Mouse (Mus musculus): ENCODE data around the gene Fgd2. TPM values are rescaled to one million over a fixed set of nuclear protein-coding genes. Genes with fewer than 3 reads are reported as not detected.
"Not testable (repeated sequence)": the region's sequence is repeated elsewhere in the genome, so short reads cannot be mapped to it uniquely, and the experiment has no call there.

Gene Fgd2
- polyA plus RNA-seq, 1 experiment from 2014 or later, result 4.2 TPM

- WGBS, result 69% methylated on average over 9 of the region's 9 CpGs
- DNase-seq (ENCODE audit: low spot score), result no peak
- no peaks in the 10 kb centered on the region for H3K36me3 ChIP-seq (ENCODE audit: control insufficient read depth, insufficient read depth, low read length)
- peaks cover 25% of the 10 kb centered on the region for H3K4me1 ChIP-seq (ENCODE audit: control insufficient read depth, insufficient read depth, low read length)
- no peak overlapping the region for H3K9ac ChIP-seq (ENCODE audit: low read length)
- H3K4me2 ChIP-seq (ENCODE audit: low read depth, severe bottlenecking), result no peak overlapping the region
- H3K4me3 ChIP-seq (ENCODE audit: low read depth, low read length), result no peak overlapping the region
- no peak overlapping the region for H3K27ac ChIP-seq (replicated peaks; ENCODE audit: low read depth, low read length)
- no peak for ATAC-seq (ENCODE audit: insufficient number of reproducible peaks, low FRiP score, low TSS enrichment, low read depth)
- H3K9me3 ChIP-seq (ENCODE audit: control insufficient read depth, low read length), result no peaks in the 10 kb centered on the region
- H3K27me3 ChIP-seq (ENCODE audit: control insufficient read depth, insufficient read depth, low read length), result no peaks in the 10 kb centered on the region
Measured at GRCm38 (mm10) chr17:29394106-29394760, 33.5 kb downstream of the Fgd2 start.

DNA sequence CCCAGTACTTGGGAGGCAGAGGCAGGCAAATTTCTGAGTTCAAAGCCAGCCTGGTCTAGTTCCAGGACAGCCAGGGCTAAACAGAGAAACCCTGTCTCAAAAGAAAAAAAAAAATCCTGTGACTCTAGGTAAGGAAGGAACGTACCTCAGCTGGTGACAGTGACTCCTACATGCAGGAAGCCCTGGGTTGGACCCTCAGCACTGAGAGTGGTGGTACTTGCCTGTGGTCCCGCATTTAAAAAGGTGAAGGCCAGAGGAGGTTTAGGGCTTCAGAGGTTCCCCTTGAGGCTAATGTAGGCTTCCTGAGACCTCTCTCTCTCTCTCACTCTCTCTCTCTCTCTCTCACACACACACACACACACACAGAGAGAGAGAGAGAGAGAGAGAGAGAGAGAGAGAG, 34.0 kb downstream of the Fgd2 start:
- H3K9me3 ChIP-seq (ENCODE audit: control insufficient read depth, low read length); H3K27me3 ChIP-seq (ENCODE audit: control insufficient read depth, insufficient read depth, low read length); H3K9ac ChIP-seq (ENCODE audit: low read length); ATAC-seq (ENCODE audit: insufficient number of reproducible peaks, low FRiP score, low TSS enrichment, low read depth); H3K27ac ChIP-seq (replicated peaks; ENCODE audit: low read depth, low read length); H3K4me2 ChIP-seq (ENCODE audit: low read depth, severe bottlenecking); H3K4me3 ChIP-seq (ENCODE audit: low read depth, low read length); DNase-seq (ENCODE audit: low spot score); H3K36me3 ChIP-seq (ENCODE audit: control insufficient read depth, insufficient read depth, low read length): not testable (repeated sequence)
- WGBS, result 72% methylated on average over 2 of the region's 2 CpGs
- peaks cover 30% of the 10 kb centered on the region for H3K4me1 ChIP-seq (ENCODE audit: control insufficient read depth, insufficient read depth, low read length)

DNA sequence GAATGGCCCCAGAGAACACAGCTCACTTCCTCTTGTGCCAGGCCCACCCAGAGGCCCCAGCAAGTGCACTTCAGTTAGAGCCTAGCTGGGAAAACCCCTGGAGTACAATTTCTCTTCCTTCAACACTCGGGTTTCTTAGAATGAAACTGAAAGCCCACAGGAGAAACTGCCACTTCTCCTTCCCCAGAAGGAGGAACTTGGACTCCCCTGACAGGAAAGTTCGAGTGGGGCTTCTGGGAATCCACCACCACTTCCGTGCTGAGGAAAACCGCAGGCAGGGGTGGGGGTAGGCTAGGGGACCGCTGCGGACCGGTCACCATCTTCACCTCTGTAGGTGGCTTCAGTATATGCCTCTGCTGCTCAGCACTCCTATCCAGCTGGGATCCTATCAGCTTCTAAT, 34.7 kb downstream of the Fgd2 start:
- H3K27me3 ChIP-seq (ENCODE audit: control insufficient read depth, insufficient read depth, low read length), result no peaks in the 10 kb centered on the region
- H3K9me3 ChIP-seq (ENCODE audit: control insufficient read depth, low read length), result no peaks in the 10 kb centered on the region
- 61% methylated on average over 7 of the region's 7 CpGs for WGBS
- no peaks in the 10 kb centered on the region for H3K36me3 ChIP-seq (ENCODE audit: control insufficient read depth, insufficient read depth, low read length)
- H3K9ac ChIP-seq (ENCODE audit: low read length), result no peak overlapping the region
- H3K27ac ChIP-seq (replicated peaks; ENCODE audit: low read depth, low read length), result no peak overlapping the region
- H3K4me3 ChIP-seq (ENCODE audit: low read depth, low read length), result no peak overlapping the region
- ATAC-seq (ENCODE audit: insufficient number of reproducible peaks, low FRiP score, low TSS enrichment, low read depth) (no peak), DNase-seq (ENCODE audit: low spot score) (no peak)
- no peak overlapping the region for H3K4me2 ChIP-seq (ENCODE audit: low read depth, severe bottlenecking)
- H3K4me1 ChIP-seq (ENCODE audit: control insufficient read depth, insufficient read depth, low read length), result peaks cover 31% of the 10 kb centered on the region

GRCm38 (mm10) chr17:29396056-29396799, 35.5 kb downstream of the Fgd2 start:
- Histone ChIP-seq H3K9ac (ENCODE audit: low read length) (no peak overlapping the region), H3K27ac (replicated peaks; ENCODE audit: low read depth, low read length) (no peak overlapping the region), H3K9me3 (ENCODE audit: control insufficient read depth, low read length) (no peaks in the 10 kb centered on the region), H3K4me3 (ENCODE audit: low read depth, low read length) (no peak overlapping the region), H3K36me3 (ENCODE audit: control insufficient read depth, insufficient read depth, low read length) (no peaks in the 10 kb centered on the region), H3K4me2 (ENCODE audit: low read depth, severe bottlenecking) (no peak overlapping the region), H3K27me3 (ENCODE audit: control insufficient read depth, insufficient read depth, low read length) (no peaks in the 10 kb centered on the region), H3K4me1 (ENCODE audit: control insufficient read depth, insufficient read depth, low read length) (peaks cover 31% of the 10 kb centered on the region)
- WGBS, result 61% methylated on average over 6 of the region's 6 CpGs
- DNase-seq (ENCODE audit: low spot score), result no peak
- ATAC-seq (ENCODE audit: insufficient number of reproducible peaks, low FRiP score, low TSS enrichment, low read depth), result no peak

GRCm38 (mm10) chr17:29396821-29397242, 36.1 kb downstream of the Fgd2 start:
- H3K4me1 ChIP-seq (ENCODE audit: control insufficient read depth, insufficient read depth, low read length), result peaks cover 31% of the 10 kb centered on the region
- WGBS, result 20% methylated on average over 6 of the region's 6 CpGs
- no peaks in the 10 kb centered on the region for H3K27me3 ChIP-seq (ENCODE audit: control insufficient read depth, insufficient read depth, low read length)
- H3K4me3 ChIP-seq (ENCODE audit: low read depth, low read length), result no peak overlapping the region
- H3K36me3 ChIP-seq (ENCODE audit: control insufficient read depth, insufficient read depth, low read length), result no peaks in the 10 kb centered on the region
- ATAC-seq (ENCODE audit: insufficient number of reproducible peaks, low FRiP score, low TSS enrichment, low read depth), result peak; percentile 75
- DNase-seq (ENCODE audit: low spot score), result peak; percentile 91
- no peak overlapping the region for H3K9ac ChIP-seq (ENCODE audit: low read length)
- H3K9me3 ChIP-seq (ENCODE audit: control insufficient read depth, low read length), result no peaks in the 10 kb centered on the region
- no peak overlapping the region for H3K27ac ChIP-seq (replicated peaks; ENCODE audit: low read depth, low read length)
- H3K4me2 ChIP-seq (ENCODE audit: low read depth, severe bottlenecking), result 0 out of 2 replicates have a peak overlapping the region, but pooled peaks have one; percentile 15

DNA sequence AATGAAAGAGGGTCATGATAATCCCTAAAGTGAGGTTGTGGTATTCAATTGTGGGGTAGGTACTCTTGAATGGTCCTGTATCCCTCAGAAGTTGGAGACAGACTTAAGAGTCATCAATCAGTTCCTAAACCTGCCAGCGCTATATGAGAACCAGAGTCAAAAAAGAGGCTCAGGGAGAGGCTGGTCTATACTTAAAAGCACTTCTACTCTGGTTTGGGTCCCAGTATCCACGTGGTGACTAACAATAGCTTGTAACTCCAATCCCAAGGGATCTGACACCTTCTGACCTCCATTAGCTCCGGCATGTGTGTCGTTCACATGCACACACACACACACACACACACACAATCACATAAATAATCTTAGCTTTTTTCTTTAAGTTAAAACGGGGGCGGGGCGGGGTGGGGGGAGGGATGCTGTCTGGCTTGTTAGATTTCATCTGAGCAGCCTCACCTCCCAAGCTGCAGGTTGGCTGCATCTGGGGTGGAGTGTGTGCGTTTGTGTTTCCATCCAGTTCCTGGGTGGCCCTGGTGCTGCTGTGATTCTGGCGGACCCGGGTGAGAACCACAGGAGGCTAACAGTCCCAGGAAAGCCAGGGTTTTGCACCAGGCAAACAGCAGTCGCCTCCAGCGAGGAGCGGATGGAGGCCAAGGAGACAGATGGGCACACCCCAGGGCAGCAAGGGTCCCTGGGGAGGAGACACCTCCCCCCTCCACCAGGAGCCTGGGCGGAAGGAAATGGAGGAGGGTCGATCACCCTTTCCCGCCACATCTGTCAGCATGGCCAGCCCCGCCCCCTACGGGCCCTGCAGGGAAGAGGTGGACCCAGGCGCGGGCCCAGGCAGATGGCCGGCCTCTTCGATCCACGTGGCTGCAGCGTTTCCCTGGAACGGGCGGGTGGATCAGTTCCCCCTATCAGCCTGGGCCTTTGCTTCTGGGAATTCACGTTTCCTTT, 37.0 kb downstream of the Fgd2 start:
- WGBS, result under 1% methylated on average over 27 of the region's 27 CpGs
- Histone ChIP-seq H3K27ac (replicated peaks; ENCODE audit: low read depth, low read length) (peak overlapping the region; percentile 49), H3K4me2 (ENCODE audit: low read depth, severe bottlenecking) (peak overlapping the region; percentile 58), H3K9me3 (ENCODE audit: control insufficient read depth, low read length) (no peaks in the 10 kb centered on the region), H3K36me3 (ENCODE audit: control insufficient read depth, insufficient read depth, low read length) (no peaks in the 10 kb centered on the region), H3K27me3 (ENCODE audit: control insufficient read depth, insufficient read depth, low read length) (no peaks in the 10 kb centered on the region), H3K9ac (ENCODE audit: low read length) (peak overlapping the region; percentile 9; the same call in 1 of the 2 replicates), H3K4me1 (ENCODE audit: control insufficient read depth, insufficient read depth, low read length) (peaks cover 31% of the 10 kb centered on the region), H3K4me3 (ENCODE audit: low read depth, low read length) (peak overlapping the region; percentile 11; the same call in 1 of the 2 replicates)
- peak; percentile 69 for ATAC-seq (ENCODE audit: insufficient number of reproducible peaks, low FRiP score, low TSS enrichment, low read depth)
- peak; percentile 92 for DNase-seq (ENCODE audit: low spot score)

- Histone ChIP-seq H3K9me3 (ENCODE audit: control insufficient read depth, low read length) (no peaks in the 10 kb centered on the region), H3K4me1 (ENCODE audit: control insufficient read depth, insufficient read depth, low read length) (peaks cover 31% of the 10 kb centered on the region), H3K27me3 (ENCODE audit: control insufficient read depth, insufficient read depth, low read length) (no peaks in the 10 kb centered on the region), H3K4me2 (ENCODE audit: low read depth, severe bottlenecking) (peak overlapping the region; percentile 58), H3K27ac (replicated peaks; ENCODE audit: low read depth, low read length) (peak overlapping the region; percentile 49; the same call in 1 of the 2 replicates), H3K4me3 (ENCODE audit: low read depth, low read length) (no peak overlapping the region; the same call in 1 of the 2 replicates), H3K36me3 (ENCODE audit: control insufficient read depth, insufficient read depth, low read length) (no peaks in the 10 kb centered on the region), H3K9ac (ENCODE audit: low read length) (peak overlapping the region; percentile 9; the same call in 1 of the 2 replicates)
- ATAC-seq (ENCODE audit: insufficient number of reproducible peaks, low FRiP score, low TSS enrichment, low read depth), result no peak
- 10% methylated on average over 17 of the region's 17 CpGs for WGBS
- DNase-seq (ENCODE audit: low spot score), result peak; percentile 49
Measured at GRCm38 (mm10) chr17:29398434-29399026, 37.8 kb downstream of the Fgd2 start.
